Mouse (Mus musculus) cortical plate, adult 2 months (tissue): ENCODE results near the gene Elp5. TPM values are rescaled to one million over a fixed set of nuclear protein-coding genes. Genes with fewer than 3 reads are reported as not detected.

Source experiments
- H3K27ac ChIP-seq: fragments of 200-500 bp; 2 replicates; pipeline ENCODE4 v1.5.1; 2012; ENCODE audit warnings: low read length, control low read depth, inconsistent platforms; ENCODE audit not compliant: insufficient read depth
- H3K4me1 ChIP-seq: fragments of 200-500 bp; 2 replicates; pipeline ENCODE4 v1.6.1; 2011; ENCODE audit warnings: low read length; ENCODE audit not compliant: control insufficient read depth, insufficient read depth
- H3K4me3 ChIP-seq: fragments of 200-500 bp; 2 replicates; pipeline ENCODE4 v1.5.1; 2011; ENCODE audit warnings: mild to moderate bottlenecking, low read length, control low read depth; ENCODE audit not compliant: insufficient read depth
- CTCF ChIP-seq: fragments of 200-500 bp; IDR thresholded peaks from 2 replicates; pipeline ENCODE4 v1.5.1; 2011; ENCODE audit warnings: mild to moderate bottlenecking, control low read depth, low read length; ENCODE audit not compliant: insufficient read depth; ENCODE audit errors: extremely low read depth
- POLR2A ChIP-seq: fragments of 200-500 bp; IDR thresholded peaks from 2 replicates; pipeline ENCODE4 v1.6.1; 2011; ENCODE audit warnings: mild to moderate bottlenecking, low read length, control low read depth; ENCODE audit not compliant: insufficient read depth; ENCODE audit errors: extremely low read depth
- polyA plus RNA-seq: library from polyadenylated mRNA; depleted of rRNA; stranded (reverse); fragments of >200 nt; gene quantifications from 2 replicates; pipeline ENCODE4 v1.2.3, GENCODE M21; 2012; rRNA removed

Elp5 gene
- 121 and 126 TPM in 2 replicates for polyA plus RNA-seq

DNA sequence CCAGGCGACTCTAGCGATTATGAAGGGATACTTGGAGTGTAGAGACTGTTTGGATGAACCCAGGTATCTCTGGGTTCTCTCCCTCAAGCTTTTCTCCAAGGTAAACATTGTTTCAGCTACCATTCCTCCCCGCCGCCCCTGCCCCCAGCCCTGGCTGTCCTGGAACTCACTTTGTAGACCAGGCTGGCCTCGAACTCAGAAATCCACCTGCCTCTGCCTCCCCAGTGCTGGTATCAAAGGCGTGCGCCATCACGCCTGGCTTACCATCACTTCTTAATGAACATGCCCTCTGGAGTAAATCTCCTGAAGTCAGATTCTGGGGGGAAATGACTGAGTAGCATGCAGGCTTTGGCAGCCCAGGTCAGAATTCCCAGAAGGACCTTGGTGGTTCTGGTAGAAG, at the start of gene Elp5:
Elp5 (minus strand) TSS at position 293 of the 400 bp plus-strand sequence.
- H3K27ac ChIP-seq = peak within 1 kb of the TSS; percentile 74
- H3K4me3 ChIP-seq = peak within 1 kb of the TSS; percentile 56
- no peak for TF ChIP-seq CTCF
- no peak for TF ChIP-seq POLR2A
- peaks cover 7% of the 10 kb centered on the region; the same call in 1 of the 2 replicates for H3K4me1 ChIP-seq

DNA sequence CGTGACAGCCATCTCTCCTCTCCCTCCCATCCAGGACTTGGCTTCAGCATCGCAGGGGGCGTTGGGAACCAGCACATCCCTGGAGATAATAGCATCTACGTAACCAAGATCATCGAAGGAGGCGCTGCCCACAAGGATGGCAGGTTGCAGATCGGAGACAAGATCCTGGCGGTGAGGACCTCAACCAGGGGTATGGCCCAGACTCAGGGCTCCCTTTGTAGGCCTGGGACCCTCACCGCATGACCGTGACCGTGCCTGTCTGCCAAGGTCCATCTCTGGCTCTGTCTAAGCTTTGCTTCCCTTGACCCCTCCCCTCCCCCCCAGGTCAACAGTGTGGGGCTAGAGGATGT, 49.0 kb upstream of the Elp5 start:
- Histone ChIP-seq H3K4me3 (no peak overlapping the region), H3K4me1 (peaks cover 8% of the 10 kb centered on the region), H3K27ac (no peak overlapping the region)
- TF ChIP-seq POLR2A (no peak), CTCF (no peak)

DNA sequence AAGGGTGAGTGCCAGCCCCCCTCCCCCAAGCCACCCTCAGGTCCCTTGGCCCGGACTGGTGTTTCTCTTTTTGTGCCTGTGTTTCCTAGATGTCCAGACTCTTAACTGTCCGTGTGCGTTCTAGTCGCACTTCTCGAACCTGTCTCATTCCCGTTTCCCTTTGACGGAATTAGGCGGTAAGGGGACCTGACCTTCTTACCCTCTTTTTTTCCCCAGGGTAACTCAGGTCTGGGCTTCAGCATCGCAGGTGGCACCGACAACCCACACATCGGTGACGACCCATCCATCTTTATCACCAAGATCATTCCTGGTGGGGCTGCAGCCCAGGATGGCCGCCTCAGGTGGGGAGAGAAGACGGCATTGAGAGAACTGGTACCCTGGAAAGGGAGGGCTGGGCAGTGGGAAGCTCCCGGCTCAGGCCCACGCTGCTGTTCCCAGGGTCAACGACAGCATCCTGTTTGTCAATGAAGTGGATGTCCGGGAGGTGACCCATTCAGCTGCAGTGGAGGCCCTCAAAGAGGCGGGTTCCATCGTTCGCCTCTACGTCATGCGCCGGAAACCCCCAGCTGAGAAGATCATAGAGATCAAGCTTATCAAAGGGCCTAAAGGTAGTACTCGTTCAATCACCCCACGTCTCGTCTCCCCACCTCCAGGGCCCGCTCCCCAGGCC, 48.5 kb upstream of the Elp5 start:
- TF ChIP-seq CTCF = no peak
- no peak for TF ChIP-seq POLR2A
- Histone ChIP-seq H3K4me3 (no peak overlapping the region), H3K4me1 (peaks cover 11% of the 10 kb centered on the region), H3K27ac (no peak overlapping the region)

DNA sequence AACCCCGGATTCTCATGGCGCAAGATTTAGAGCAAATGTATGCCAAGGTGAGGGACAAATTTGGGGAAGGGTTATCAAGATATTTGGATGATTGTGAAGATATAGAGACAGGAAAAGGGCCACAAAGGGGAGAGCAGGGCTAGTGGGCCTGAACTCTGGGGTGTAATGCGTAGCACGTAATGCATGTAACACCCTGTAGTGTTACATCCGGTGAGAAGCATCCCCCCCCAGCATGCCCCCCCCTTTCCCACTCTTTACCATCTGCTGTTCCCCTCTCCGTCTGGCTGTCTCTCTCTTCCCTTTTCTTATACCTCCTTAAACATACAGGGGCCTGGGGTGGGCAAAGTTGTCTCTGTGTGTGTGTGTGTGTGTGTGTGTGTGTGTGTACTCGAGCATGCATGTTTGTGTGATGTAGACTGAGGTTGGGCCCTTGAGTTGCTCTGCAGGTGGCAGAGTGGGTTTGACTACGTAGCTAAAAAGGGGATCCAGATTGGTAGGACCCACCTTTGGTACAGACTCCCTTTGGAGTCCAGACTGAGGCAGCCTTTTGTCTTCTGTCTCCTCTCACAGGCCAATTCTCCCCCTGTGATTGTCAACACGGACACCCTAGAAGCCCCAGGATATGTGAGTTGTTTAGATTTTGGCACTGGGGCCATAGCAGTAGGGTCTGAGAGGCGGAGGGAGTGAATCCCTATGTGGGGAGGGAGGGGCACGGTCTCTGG, 47.7 kb upstream of the Elp5 start:
- Histone ChIP-seq H3K4me1 (peaks cover 11% of the 10 kb centered on the region), H3K4me3 (peak overlapping the region; percentile 24; the same call in 1 of the 2 replicates), H3K27ac (no peak overlapping the region)
- TF ChIP-seq CTCF = no peak
- TF ChIP-seq POLR2A = no peak

DNA sequence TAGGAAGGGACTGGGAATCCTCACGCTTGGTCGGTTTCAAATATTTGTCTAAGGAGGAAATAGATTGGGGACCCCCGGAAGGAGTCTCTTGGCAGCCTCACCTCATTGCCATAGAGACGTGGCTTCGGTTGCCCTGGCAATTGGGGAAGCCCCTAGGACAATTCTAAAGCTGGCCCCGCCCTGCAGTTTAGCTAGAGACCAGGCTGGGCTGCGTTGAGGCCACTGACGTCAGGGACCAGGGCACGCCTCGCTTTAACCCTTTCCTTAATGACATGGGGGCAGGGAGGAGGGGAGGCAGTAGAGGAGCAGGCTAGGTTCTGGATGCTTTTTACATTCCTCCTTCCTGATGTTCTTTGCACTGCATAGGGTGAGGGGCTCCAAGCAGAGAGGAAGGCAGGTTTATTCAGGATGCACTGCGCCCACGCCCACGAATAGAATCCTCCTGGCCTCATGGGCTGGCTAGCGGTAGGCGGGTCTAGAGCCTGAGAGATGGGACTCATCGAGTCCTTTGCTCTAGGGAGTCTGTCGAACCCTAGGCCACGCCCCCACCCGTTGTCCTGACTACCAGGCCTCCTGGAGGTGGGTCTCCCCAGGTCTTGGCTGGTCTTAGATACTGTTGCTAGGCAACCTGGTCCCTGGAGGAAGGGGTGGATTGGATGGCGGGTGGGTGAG, 46.9 kb upstream of the Elp5 start:
- 0 out of 2 replicates have a peak, but pooled peaks have one; percentile 19 for TF ChIP-seq POLR2A
- no peak for TF ChIP-seq CTCF
- Histone ChIP-seq H3K27ac (peak overlapping the region; percentile 51), H3K4me1 (peaks cover 11% of the 10 kb centered on the region)

DNA sequence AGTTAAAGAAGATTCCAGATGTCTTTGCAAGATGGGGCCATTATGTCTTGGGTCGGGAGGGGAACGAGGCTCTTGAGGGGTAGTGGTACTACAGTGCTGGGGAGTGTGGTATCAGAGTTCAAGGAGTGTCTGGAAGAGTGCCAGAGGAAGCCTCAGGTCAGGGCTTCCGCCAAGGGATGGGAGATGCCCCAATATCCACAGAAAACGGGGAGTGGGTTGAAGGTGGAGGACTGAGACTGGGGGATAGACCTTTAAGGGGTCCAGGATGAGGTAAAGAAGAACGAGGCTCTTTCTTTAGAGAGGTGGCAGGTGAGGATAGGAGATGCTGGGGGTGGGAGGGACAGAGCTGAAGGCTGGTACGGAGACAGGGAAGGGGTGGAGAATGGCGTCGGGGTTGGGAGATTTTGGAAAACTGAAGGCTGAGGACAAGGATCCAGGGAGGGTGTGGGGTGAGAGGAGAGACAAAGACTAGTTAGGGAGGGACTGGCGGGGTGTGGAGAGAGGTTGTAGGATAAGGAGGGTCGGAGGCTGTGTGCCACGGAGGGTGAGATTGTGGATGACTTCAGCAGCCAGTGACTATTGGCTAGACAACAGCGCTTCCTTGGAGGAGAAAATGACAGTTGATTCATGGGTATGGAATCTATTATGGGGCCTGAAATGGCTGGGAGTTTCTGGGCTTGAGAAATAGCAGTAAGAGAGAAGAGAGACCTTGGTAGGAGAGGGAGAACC, 46.2 kb upstream of the Elp5 start:
- TF ChIP-seq POLR2A (no peak), CTCF (no peak)
- Histone ChIP-seq H3K4me3 (peak overlapping the region; percentile 24; the same call in 1 of the 2 replicates), H3K27ac (peak overlapping the region; percentile 51), H3K4me1 (peaks cover 14% of the 10 kb centered on the region)

More for the DNA sequence above, 46.9 kb upstream of the Elp5 start:
- H3K4me3 ChIP-seq = peak overlapping the region; percentile 24

DNA sequence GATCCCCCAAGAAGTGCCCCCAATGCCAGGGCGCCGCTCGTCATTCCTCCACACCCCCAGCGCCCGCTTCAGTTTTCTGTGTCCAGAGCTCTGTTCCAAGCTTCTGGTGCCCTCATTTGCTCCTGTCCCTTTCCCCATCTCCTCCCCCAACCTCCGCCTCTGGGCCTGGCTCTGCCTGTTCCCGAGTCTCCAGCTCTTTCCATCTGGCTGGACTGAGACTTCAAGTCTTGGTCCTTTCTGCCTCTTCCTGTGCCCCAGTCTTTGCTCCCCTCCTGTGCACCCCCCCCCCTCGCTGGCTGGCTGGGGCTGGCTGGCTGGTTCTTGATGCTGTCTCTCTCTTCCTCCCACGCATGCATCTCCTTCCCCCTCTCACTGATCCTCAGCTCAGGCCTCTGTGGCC, 45.1 kb upstream of the Elp5 start:
- no peak for TF ChIP-seq CTCF
- TF ChIP-seq POLR2A = no peak
- peak overlapping the region; percentile 45; the same call in 1 of the 2 replicates for H3K27ac ChIP-seq
- H3K4me3 ChIP-seq = peak overlapping the region; percentile 22
- peaks cover 14% of the 10 kb centered on the region for H3K4me1 ChIP-seq

DNA sequence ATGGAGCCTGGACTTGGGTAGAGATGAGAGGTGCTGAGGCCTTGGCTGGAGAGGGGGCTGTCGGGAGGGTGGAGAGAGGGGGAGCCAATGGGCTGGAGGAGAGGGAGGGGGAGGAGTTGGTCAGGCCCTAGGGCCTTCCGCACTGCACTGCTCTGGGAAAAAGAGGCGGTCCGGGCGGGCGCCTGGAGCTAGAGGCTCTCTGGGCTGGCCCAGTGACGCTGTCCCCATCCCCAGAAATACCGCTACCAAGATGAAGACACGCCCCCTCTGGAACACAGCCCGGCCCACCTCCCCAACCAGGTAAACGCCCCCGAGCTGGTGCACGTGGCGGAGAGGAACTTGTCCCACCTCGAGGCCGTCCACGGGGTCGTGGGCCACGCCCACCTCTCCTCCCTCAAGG, 44.4 kb upstream of the Elp5 start:
- H3K27ac ChIP-seq = peak overlapping the region; percentile 45; the same call in 1 of the 2 replicates
- peak overlapping the region; percentile 22 for H3K4me3 ChIP-seq
- H3K4me1 ChIP-seq = peaks cover 14% of the 10 kb centered on the region
- TF ChIP-seq POLR2A = no peak
- no peak for TF ChIP-seq CTCF

DNA sequence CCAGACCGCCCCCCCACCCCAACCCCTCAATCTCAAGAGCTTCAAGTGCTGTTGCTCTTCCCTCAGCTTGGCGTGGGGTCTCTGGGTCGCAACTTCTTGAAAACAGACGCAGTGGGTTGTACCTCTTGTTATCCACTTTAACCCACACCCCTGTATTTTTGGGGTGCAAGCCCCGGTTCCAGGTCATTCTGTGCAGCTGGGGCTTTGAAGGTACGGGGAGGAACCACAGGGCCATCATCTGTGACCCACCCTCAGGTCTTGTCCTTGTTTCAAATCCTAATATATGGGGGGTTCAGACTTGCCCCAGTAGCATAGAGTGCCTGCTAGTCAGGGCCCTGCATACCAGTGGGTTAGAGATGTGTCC, 41.8 kb upstream of the Elp5 start:
- Histone ChIP-seq H3K4me1 (peaks cover 11% of the 10 kb centered on the region), H3K27ac (no peak overlapping the region), H3K4me3 (peak overlapping the region; percentile 46)
- TF ChIP-seq POLR2A (no peak), CTCF (no peak)
